Mouse (Mus musculus): ENCODE measurements around the gene Nanos3. TPM values are rescaled to one million over a fixed set of nuclear protein-coding genes. Genes with fewer than 3 reads are reported as not detected.
A peak's percentile ranks its signal among the peaks of the same experiment; 100 is the strongest.

Gene Nanos3
- polyA plus RNA-seq, 1 experiment from 2014 or later: 4.3 TPM

- Histone ChIP-seq H3K4me2 (replicated peaks; ENCODE audit: low read depth, low read length) (no peak overlapping the region), H3K36me3 (ENCODE audit: control insufficient read depth, insufficient read depth, low read length) (peaks cover 5% of the 10 kb centered on the region), H3K9me3 (ENCODE audit: control insufficient read depth, low read length) (no peaks in the 10 kb centered on the region), H3K27me3 (ENCODE audit: control insufficient read depth, insufficient read depth, low read length) (no peaks in the 10 kb centered on the region), H3K27ac (ENCODE audit: low read depth, low read length) (no peak overlapping the region), H3K9ac (ENCODE audit: low read depth, low read length) (no peak overlapping the region), H3K4me3 (ENCODE audit: low read length) (no peak overlapping the region), H3K4me1 (ENCODE audit: control insufficient read depth, insufficient read depth, low read length) (no peaks in the 10 kb centered on the region)
- 66% methylated on average over 17 of the region's 17 CpGs for WGBS
- ATAC-seq (ENCODE audit: low FRiP score, low TSS enrichment): peak; percentile 11; the same call in 1 of the 2 replicates
Observed at GRCm38 (mm10) chr8:84127202-84127901, 57.7 kb downstream of the Nanos3 start.

GRCm38 (mm10) chr8:84126742-84127141, 58.3 kb downstream of the Nanos3 start:
- H3K36me3 ChIP-seq (ENCODE audit: control insufficient read depth, insufficient read depth, low read length): no peaks in the 10 kb centered on the region; the same call in 1 of the 2 replicates
- WGBS: 67% methylated on average over 2 of the region's 2 CpGs
- no peak overlapping the region for H3K4me3 ChIP-seq (ENCODE audit: low read length)
- ATAC-seq (ENCODE audit: low FRiP score, low TSS enrichment): no peak
- H3K4me2 ChIP-seq (replicated peaks; ENCODE audit: low read depth, low read length): no peak overlapping the region
- H3K4me1 ChIP-seq (ENCODE audit: control insufficient read depth, insufficient read depth, low read length): no peaks in the 10 kb centered on the region
- H3K9me3 ChIP-seq (ENCODE audit: control insufficient read depth, low read length): no peaks in the 10 kb centered on the region
- 0 out of 2 replicates have a peak overlapping the region, but pooled peaks have one; percentile 12 for H3K9ac ChIP-seq (ENCODE audit: low read depth, low read length)
- H3K27ac ChIP-seq (ENCODE audit: low read depth, low read length): no peak overlapping the region
- no peaks in the 10 kb centered on the region for H3K27me3 ChIP-seq (ENCODE audit: control insufficient read depth, insufficient read depth, low read length)

- Histone ChIP-seq H3K36me3 (ENCODE audit: control insufficient read depth, insufficient read depth, low read length) (no peaks in the 10 kb centered on the region), H3K27me3 (ENCODE audit: control insufficient read depth, insufficient read depth, low read length) (no peaks in the 10 kb centered on the region), H3K4me2 (replicated peaks; ENCODE audit: low read depth, low read length) (no peak within 1 kb of the TSS), H3K4me1 (ENCODE audit: control insufficient read depth, insufficient read depth, low read length) (no peaks in the 10 kb centered on the region), H3K4me3 (ENCODE audit: low read length) (no peak within 1 kb of the TSS), H3K9ac (ENCODE audit: low read depth, low read length) (0 out of 2 replicates have a peak within 1 kb of the TSS, but pooled peaks have one; percentile 12), H3K9me3 (ENCODE audit: control insufficient read depth, low read length) (no peaks in the 10 kb centered on the region), H3K27ac (ENCODE audit: low read depth, low read length) (no peak within 1 kb of the TSS)
- 55% methylated on average over 9 of the region's 9 CpGs for WGBS
- ATAC-seq (ENCODE audit: low FRiP score, low TSS enrichment): peak; percentile 49; the same call in 1 of the 2 replicates
Observed at GRCm38 (mm10) chr8:84125656-84126055, 59.4 kb downstream of the Nanos3 start, which contains the start of gene Podnl1. TSS of gene Podnl1 (plus strand) at chr8:84125989.

MicroRNA genes within 50 kb of the gene (microRNA counts, 519-probe panel; counts per million panel counts)
- microRNA mmu-miR-181c (3,188 counts per million, percentile 12 among the panel's probes with 10 or more counts), microRNA mmu-miR-23a (7,055 counts per million, percentile 75 among the panel's probes with 10 or more counts), microRNA mmu-miR-27a (8,224 counts per million, percentile 85 among the panel's probes with 10 or more counts)

Small RNA genes within 50 kb of the gene (microRNA-seq; reads per million reads assigned to microRNA genes)
- not detected for gene Gm25110
- 5,338 reads per million, percentile 91 among the genes with 10 or more reads in this experiment for gene Mir181c
- gene Mir181d: 4,577 reads per million, percentile 90 among the genes with 10 or more reads in this experiment
- 9,466 reads per million, percentile 95 among the genes with 10 or more reads in this experiment for gene Mir23a
- not detected for gene Mir24-2
- 219 reads per million, percentile 64 among the genes with 10 or more reads in this experiment for gene Mir27a
- gene Mir3074-2: not detected

Other genes with a start within 250 kb of the Nanos3 start
- 0.37 and 0.61 TPM in 2 replicates for gene Gm10644, start 230.0 kb downstream of the Nanos3 start, polyA plus RNA-seq (2014; fragmentation: Nextera tagmentation; extraction: Ambion mirVana)
- 68.2 and 71.4 TPM in 2 replicates for gene Asf1b, start 229.7 kb downstream of the Nanos3 start, polyA plus RNA-seq (2014; fragmentation: Nextera tagmentation; extraction: Ambion mirVana)
- 123 and 124 TPM in 2 replicates for gene Prkaca, start 212.2 kb downstream of the Nanos3 start, polyA plus RNA-seq (2014; fragmentation: Nextera tagmentation; extraction: Ambion mirVana)
- 17.9 and 31.9 TPM in 2 replicates for gene Samd1, start 187.5 kb downstream of the Nanos3 start, polyA plus RNA-seq (2014; fragmentation: Nextera tagmentation; extraction: Ambion mirVana)
- gene 1700067K01Rik, start 183.7 kb downstream of the Nanos3 start, polyA plus RNA-seq (2014; fragmentation: Nextera tagmentation; extraction: Ambion mirVana): 1.2 TPM in 2 replicates
- 3.6 and 5.7 TPM in 2 replicates for gene 2210011C24Rik, start 173.0 kb downstream of the Nanos3 start, polyA plus RNA-seq (2014; fragmentation: Nextera tagmentation; extraction: Ambion mirVana)
- gene Palm3, start 163.7 kb downstream of the Nanos3 start, polyA plus RNA-seq (2014; fragmentation: Nextera tagmentation; extraction: Ambion mirVana): 5.9 and 7.4 TPM in 2 replicates
- 1.4 and 1.6 TPM in 2 replicates for gene Il27ra, start 142.6 kb downstream of the Nanos3 start, polyA plus RNA-seq (2014; fragmentation: Nextera tagmentation; extraction: Ambion mirVana)
- 0.33 TPM in 1 of 2 replicates, not detected in the other for gene Rln3, start 140.2 kb downstream of the Nanos3 start, polyA plus RNA-seq (2014; fragmentation: Nextera tagmentation; extraction: Ambion mirVana)
- gene Gm10643, start 120.1 kb downstream of the Nanos3 start, polyA plus RNA-seq (2014; fragmentation: Nextera tagmentation; extraction: Ambion mirVana): 1.2 and 2.2 TPM in 2 replicates
- gene Rfx1, start 118.4 kb downstream of the Nanos3 start, polyA plus RNA-seq (2014; fragmentation: Nextera tagmentation; extraction: Ambion mirVana): 10.4 and 13.7 TPM in 2 replicates
- 10.4 and 18.3 TPM in 2 replicates for gene Dcaf15, start 80.4 kb downstream of the Nanos3 start, polyA plus RNA-seq (2014; fragmentation: Nextera tagmentation; extraction: Ambion mirVana)
- gene Podnl1, start 59.2 kb downstream of the Nanos3 start, polyA plus RNA-seq (2014; fragmentation: Nextera tagmentation; extraction: Ambion mirVana): 0.19 and 0.34 TPM in 2 replicates
- 11.7 and 17.7 TPM in 2 replicates for gene Cc2d1a, start 37.3 kb downstream of the Nanos3 start, polyA plus RNA-seq (2014; fragmentation: Nextera tagmentation; extraction: Ambion mirVana)
- gene 4930432K21Rik, start 37.2 kb downstream of the Nanos3 start, polyA plus RNA-seq (2014; fragmentation: Nextera tagmentation; extraction: Ambion mirVana): 0.87 and 1.2 TPM in 2 replicates
- 10.2 and 15.7 TPM in 2 replicates for gene Zswim4, start 51.8 kb upstream of the Nanos3 start, polyA plus RNA-seq (2014; fragmentation: Nextera tagmentation; extraction: Ambion mirVana)
- gene D8Ertd738e, start 64.5 kb upstream of the Nanos3 start, polyA plus RNA-seq (2014; fragmentation: Nextera tagmentation; extraction: Ambion mirVana): 388 TPM in 2 replicates
- 73.2 and 80.1 TPM in 2 replicates for gene Mri1, start 72.1 kb upstream of the Nanos3 start, polyA plus RNA-seq (2014; fragmentation: Nextera tagmentation; extraction: Ambion mirVana)
- gene Ccdc130, start 85.2 kb upstream of the Nanos3 start, polyA plus RNA-seq (2014; fragmentation: Nextera tagmentation; extraction: Ambion mirVana): 15.4 and 21.1 TPM in 2 replicates
- 3.6 and 4.4 TPM in 2 replicates for gene Cacna1a, start 203.2 kb upstream of the Nanos3 start, polyA plus RNA-seq (2014; fragmentation: Nextera tagmentation; extraction: Ambion mirVana)

Measured in kidney, embryonic 14.5 days (tissue).